Mouse (Mus musculus): Measurements from ENCODE around the gene Klk1b8. TPM values are rescaled to one million over a fixed set of nuclear protein-coding genes. Genes with fewer than 3 reads are reported as not detected.

Klk1b8 gene
- polyA plus RNA-seq, 2 experiments, result not detected

DNA sequence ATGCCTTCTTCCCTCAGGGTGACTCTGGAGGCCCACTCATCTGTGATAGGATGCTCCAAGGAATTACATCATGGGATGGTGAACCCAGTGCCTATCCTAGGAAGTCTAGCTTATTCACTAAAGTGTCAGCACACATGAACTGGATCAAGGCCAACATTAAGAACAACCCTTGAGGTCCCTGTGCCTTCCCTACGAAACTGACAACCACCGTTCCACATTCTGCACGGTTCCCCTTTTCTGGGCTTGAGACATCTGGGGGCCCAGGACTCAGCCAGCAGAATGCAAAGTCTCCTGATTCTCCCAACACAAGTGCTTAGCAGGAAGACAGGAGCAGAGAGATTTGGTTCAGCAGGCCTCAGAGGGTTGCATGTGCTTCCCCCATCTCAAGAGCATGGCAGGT lies 29.9 kb upstream of the Klk1b8 start:
- no peak overlapping the region for H3K4me3 ChIP-seq (ENCODE audit: insufficient read depth in 1 of 2, low read depth in 2 of 2, low read length in 2 of 2)
- TF ChIP-seq EP300 (IDR thresholded peaks at IDR 0.05; ENCODE audit: low read depth) (no peak), CTCF (IDR thresholded peaks at IDR 0.05; ENCODE audit: low read depth) (no peak)
- no peaks in the 10 kb centered on the region for H3K9me3 ChIP-seq (ENCODE audit: control insufficient read depth, low read length)
- 37% methylated on average over 3 of the region's 3 CpGs for WGBS (ENCODE audit: insufficient replicate concordance)
- no peaks in the 10 kb centered on the region for H3K4me1 ChIP-seq (replicated peaks; ENCODE audit: control insufficient read depth in 2 of 2, insufficient read depth in 2 of 2, low read length in 1 of 2)
- H3K36me3 ChIP-seq (replicated peaks; ENCODE audit: control insufficient read depth, insufficient read depth, low read depth), result no peaks in the 10 kb centered on the region
- H3K9ac ChIP-seq (replicated peaks), result no peak overlapping the region
- no peaks in the 10 kb centered on the region for H3K27me3 ChIP-seq (ENCODE audit: control insufficient read depth, insufficient read depth, low read length)
- no peak overlapping the region for H3K4me2 ChIP-seq (ENCODE audit: low read depth)
- no peak overlapping the region for H3K27ac ChIP-seq
- DNase-seq (ENCODE audit: low read depth in 3 of 3, low spot score in 3 of 3) (no peak), ATAC-seq (ENCODE audit: insufficient read depth) (no peak)

DNA sequence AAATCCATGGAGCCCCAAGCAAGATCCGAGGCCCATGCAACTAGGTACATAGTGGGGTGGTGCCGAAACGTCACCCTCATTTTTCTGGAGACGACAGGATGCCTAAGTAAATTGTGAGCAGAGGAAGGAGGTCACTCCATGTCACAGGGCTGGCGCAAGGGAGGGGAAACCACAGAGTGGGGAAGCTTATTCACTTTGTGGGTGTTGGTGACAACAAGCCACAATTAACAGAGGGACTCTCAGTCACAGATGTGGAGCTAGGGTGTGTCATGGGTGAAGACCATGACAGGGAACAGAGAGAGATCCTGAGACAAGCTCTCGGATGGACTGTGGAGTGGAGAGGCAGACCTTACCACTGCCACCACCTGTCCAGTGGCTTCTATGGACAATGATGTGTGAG lies 29.4 kb upstream of the Klk1b8 start:
- no peak overlapping the region for H3K4me3 ChIP-seq (ENCODE audit: insufficient read depth in 1 of 2, low read depth in 2 of 2, low read length in 2 of 2)
- H3K27ac ChIP-seq, result no peak overlapping the region
- H3K27me3 ChIP-seq (ENCODE audit: control insufficient read depth, insufficient read depth, low read length), result no peaks in the 10 kb centered on the region
- no peak overlapping the region for H3K9ac ChIP-seq (replicated peaks)
- H3K4me2 ChIP-seq (ENCODE audit: low read depth), result no peak overlapping the region
- no peaks in the 10 kb centered on the region for H3K36me3 ChIP-seq (replicated peaks; ENCODE audit: control insufficient read depth, insufficient read depth, low read depth)
- DNase-seq (ENCODE audit: low read depth in 3 of 3, low spot score in 3 of 3), result no peak
- no peak for TF ChIP-seq CTCF (IDR thresholded peaks at IDR 0.05; ENCODE audit: low read depth)
- no peak for TF ChIP-seq EP300 (IDR thresholded peaks at IDR 0.05; ENCODE audit: low read depth)
- 43% methylated on average over 6 of the region's 6 CpGs for WGBS (ENCODE audit: insufficient replicate concordance)
- no peaks in the 10 kb centered on the region for H3K4me1 ChIP-seq (replicated peaks; ENCODE audit: control insufficient read depth in 2 of 2, insufficient read depth in 2 of 2, low read length in 1 of 2)
- no peak for ATAC-seq (ENCODE audit: insufficient read depth)
- no peaks in the 10 kb centered on the region for H3K9me3 ChIP-seq (ENCODE audit: control insufficient read depth, low read length)

DNA sequence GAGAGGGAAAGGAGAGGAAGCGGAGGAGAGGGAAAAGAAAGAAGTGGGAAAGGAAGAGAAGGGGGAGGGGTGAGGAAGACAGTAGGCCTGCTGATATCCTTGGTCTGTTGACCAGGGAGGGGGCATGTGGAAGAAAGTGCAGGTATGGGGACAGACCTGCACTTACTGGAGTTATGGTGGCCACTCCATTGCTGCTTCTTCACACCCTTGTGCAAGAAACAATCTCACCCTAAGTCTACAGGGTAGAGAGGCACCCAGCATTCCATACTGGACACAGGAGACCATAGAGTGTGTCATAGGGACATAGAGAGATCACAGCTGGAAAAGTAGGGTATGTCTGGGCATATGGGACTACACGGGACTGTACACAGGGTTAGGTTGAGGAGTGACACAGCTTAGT lies 28.5 kb upstream of the Klk1b8 start:
- no peak overlapping the region for H3K4me2 ChIP-seq (ENCODE audit: low read depth)
- no peak overlapping the region for H3K9ac ChIP-seq (replicated peaks)
- 57% methylated on average over 2 of the region's 2 CpGs for WGBS (ENCODE audit: insufficient replicate concordance)
- no peaks in the 10 kb centered on the region for H3K27me3 ChIP-seq (ENCODE audit: control insufficient read depth, insufficient read depth, low read length)
- no peak for ATAC-seq (ENCODE audit: insufficient read depth)
- H3K36me3 ChIP-seq (replicated peaks; ENCODE audit: control insufficient read depth, insufficient read depth, low read depth), result no peaks in the 10 kb centered on the region
- H3K4me1 ChIP-seq (replicated peaks; ENCODE audit: control insufficient read depth in 2 of 2, insufficient read depth in 2 of 2, low read length in 1 of 2), result no peaks in the 10 kb centered on the region
- no peak overlapping the region for H3K4me3 ChIP-seq (ENCODE audit: insufficient read depth in 1 of 2, low read depth in 2 of 2, low read length in 2 of 2)
- no peaks in the 10 kb centered on the region for H3K9me3 ChIP-seq (ENCODE audit: control insufficient read depth, low read length)
- no peak for DNase-seq (ENCODE audit: low read depth in 3 of 3, low spot score in 3 of 3)
- H3K27ac ChIP-seq, result no peak overlapping the region
- TF ChIP-seq EP300 (IDR thresholded peaks at IDR 0.05; ENCODE audit: low read depth), result no peak
- no peak for TF ChIP-seq CTCF (IDR thresholded peaks at IDR 0.05; ENCODE audit: low read depth)

DNA sequence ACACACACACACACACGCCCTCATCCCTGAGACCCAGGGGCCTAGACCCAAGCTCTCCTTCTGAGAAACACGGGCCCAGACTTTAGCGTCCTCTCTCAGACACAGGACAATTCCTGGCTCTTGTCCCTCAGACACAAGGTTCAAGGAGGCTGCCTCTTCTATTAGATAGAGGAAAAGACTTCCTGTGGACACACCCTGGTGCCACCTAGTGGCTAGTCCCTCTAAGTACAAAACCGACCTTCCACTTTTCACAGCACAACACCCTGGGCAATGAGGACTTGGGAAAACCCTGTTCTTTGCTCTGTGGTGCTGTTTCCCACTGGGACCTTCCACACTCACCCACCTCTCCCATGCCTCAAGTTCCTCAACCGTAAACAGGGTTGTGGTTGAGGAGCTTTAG lies 24.5 kb upstream of the Klk1b8 start:
- ATAC-seq (ENCODE audit: insufficient read depth) (no peak), DNase-seq (ENCODE audit: low read depth in 3 of 3, low spot score in 3 of 3) (no peak)
- Histone ChIP-seq H3K4me1 (replicated peaks; ENCODE audit: control insufficient read depth in 2 of 2, insufficient read depth in 2 of 2, low read length in 1 of 2) (no peaks in the 10 kb centered on the region), H3K4me3 (ENCODE audit: insufficient read depth in 1 of 2, low read depth in 2 of 2, low read length in 2 of 2) (no peak overlapping the region), H3K27me3 (ENCODE audit: control insufficient read depth, insufficient read depth, low read length) (no peaks in the 10 kb centered on the region), H3K4me2 (ENCODE audit: low read depth) (no peak overlapping the region), H3K36me3 (replicated peaks; ENCODE audit: control insufficient read depth, insufficient read depth, low read depth) (no peaks in the 10 kb centered on the region), H3K27ac (no peak overlapping the region), H3K9ac (replicated peaks) (no peak overlapping the region), H3K9me3 (ENCODE audit: control insufficient read depth, low read length) (no peaks in the 10 kb centered on the region)
- WGBS (ENCODE audit: insufficient replicate concordance), result 48% methylated on average over 5 of the region's 5 CpGs
- peak; percentile 60 for TF ChIP-seq CTCF (IDR thresholded peaks at IDR 0.05; ENCODE audit: low read depth)
- TF ChIP-seq EP300 (IDR thresholded peaks at IDR 0.05; ENCODE audit: low read depth), result no peak

DNA sequence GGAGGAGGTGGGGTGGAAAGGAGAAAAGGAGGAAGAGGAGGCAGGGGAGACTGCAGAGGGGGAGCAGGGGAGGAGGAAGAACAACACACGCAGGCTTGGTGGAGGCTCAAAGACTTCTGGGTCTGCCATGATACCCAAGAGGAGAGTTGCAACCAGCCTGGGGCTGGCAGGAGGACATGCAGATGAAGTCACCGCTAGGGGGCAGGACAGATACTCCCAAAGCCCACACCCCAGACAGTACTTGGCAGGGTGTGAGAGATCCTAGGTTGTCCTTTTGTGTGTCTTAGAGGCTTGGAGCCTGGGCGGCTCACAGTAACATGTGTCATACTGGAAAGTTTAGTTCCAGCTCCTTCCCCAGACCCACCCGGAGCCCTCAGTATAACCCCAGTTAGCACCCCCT lies 21.9 kb upstream of the Klk1b8 start:
- Histone ChIP-seq H3K4me1 (replicated peaks; ENCODE audit: control insufficient read depth in 2 of 2, insufficient read depth in 2 of 2, low read length in 1 of 2) (no peaks in the 10 kb centered on the region), H3K4me3 (ENCODE audit: insufficient read depth in 1 of 2, low read depth in 2 of 2, low read length in 2 of 2) (no peak overlapping the region), H3K9ac (replicated peaks) (no peak overlapping the region), H3K36me3 (replicated peaks; ENCODE audit: control insufficient read depth, insufficient read depth, low read depth) (no peaks in the 10 kb centered on the region), H3K4me2 (ENCODE audit: low read depth) (no peak overlapping the region), H3K27ac (no peak overlapping the region), H3K27me3 (ENCODE audit: control insufficient read depth, insufficient read depth, low read length) (no peaks in the 10 kb centered on the region), H3K9me3 (ENCODE audit: control insufficient read depth, low read length) (no peaks in the 10 kb centered on the region)
- TF ChIP-seq CTCF (IDR thresholded peaks at IDR 0.05; ENCODE audit: low read depth) (peak; percentile 55; the same call in 1 of the 2 replicates), EP300 (IDR thresholded peaks at IDR 0.05; ENCODE audit: low read depth) (no peak)
- WGBS (ENCODE audit: insufficient replicate concordance), result 35% methylated on average over 4 of the region's 4 CpGs
- DNase-seq (ENCODE audit: low read depth in 3 of 3, low spot score in 3 of 3), result no peak
- ATAC-seq (ENCODE audit: insufficient read depth), result no peak
